Mouse (Mus musculus): ENCODE results near the gene Arnt2.

GRCm38 (mm10) chr7:84314742-84315141, 95.2 kb downstream of the Arnt2 start:
- TF ChIP-seq POLR2A (IDR thresholded peaks at IDR 0.05; ENCODE audit: borderline replicate concordance, control insufficient read depth, low read depth, low read length) (no peak), CTCF (IDR thresholded peaks at IDR 0.05; ENCODE audit: control insufficient read depth, insufficient read depth, low read length) (no peak)

Measured in bone marrow, adult 2 months (tissue).